Mouse (Mus musculus): Measurements from ENCODE around the gene Gm10272. TPM values are rescaled to one million over a fixed set of nuclear protein-coding genes. Genes with fewer than 3 reads are reported as not detected.
"Not testable (repeated sequence)": the region's sequence is repeated elsewhere in the genome, so short reads cannot be mapped to it uniquely, and the experiment has no call there.

Gene Gm10272
- polyA plus RNA-seq, 1 experiment from 2014 or later: not detected

DNA sequence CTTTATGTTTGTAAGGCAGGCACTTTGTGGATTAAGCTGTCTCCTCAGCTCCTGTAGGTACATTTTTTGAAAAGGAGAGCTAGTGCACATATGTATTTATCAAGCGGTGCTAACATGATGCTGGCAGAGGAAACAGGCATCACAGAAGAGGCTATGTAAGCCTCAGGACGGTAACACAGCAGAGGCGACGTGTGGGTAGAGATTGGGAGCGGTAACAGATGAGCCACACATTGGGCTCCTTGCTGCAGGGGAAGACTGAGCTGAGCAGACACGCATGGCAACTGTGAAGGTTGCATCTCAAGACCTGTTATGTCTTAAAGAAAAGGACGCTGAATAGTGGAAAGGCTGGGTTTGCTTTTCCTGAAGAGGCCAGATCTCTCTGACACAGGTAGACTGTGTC lies 23.4 kb upstream of the Gm10272 start:
- Histone ChIP-seq H3K4me3 (ENCODE audit: low read length) (no peak overlapping the region), H3K36me3 (ENCODE audit: control insufficient read depth, insufficient read depth, low read length) (no peaks in the 10 kb centered on the region), H3K4me1 (replicated peaks; ENCODE audit: control insufficient read depth, insufficient read depth, low read length) (peaks cover 2% of the 10 kb centered on the region; the same call in 1 of the 2 replicates), H3K9ac (ENCODE audit: low read length) (no peak overlapping the region), H3K4me2 (ENCODE audit: low read depth, low read length) (no peak overlapping the region), H3K9me3 (ENCODE audit: control insufficient read depth, low read length) (no peaks in the 10 kb centered on the region), H3K27me3 (ENCODE audit: control insufficient read depth, insufficient read depth, low read depth, low read length) (peaks cover 41% of the 10 kb centered on the region), H3K27ac (ENCODE audit: low read length) (no peak overlapping the region)
- no peak for ATAC-seq (ENCODE audit: low read depth)
- WGBS: 65% methylated on average over 7 of the region's 7 CpGs

DNA sequence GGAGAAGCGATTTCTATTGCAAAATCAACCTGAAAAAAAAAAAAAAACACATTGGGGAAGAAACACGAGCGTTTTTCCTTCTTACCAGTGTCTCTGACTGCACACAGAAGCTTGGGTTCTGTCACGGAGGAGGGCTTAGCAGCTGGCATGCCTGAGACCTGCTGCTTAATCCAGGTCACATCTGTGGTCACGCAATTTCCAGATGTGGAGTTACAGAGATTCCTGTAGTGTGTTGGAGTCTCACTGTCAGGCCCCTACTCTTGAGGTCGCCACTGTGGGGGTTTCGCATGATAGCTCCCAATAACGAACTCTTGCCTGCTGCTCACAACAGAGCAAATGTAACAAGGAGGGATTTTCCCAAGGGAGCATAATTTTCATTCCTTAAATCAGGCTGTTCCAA lies 22.2 kb upstream of the Gm10272 start:
- H3K36me3 ChIP-seq (ENCODE audit: control insufficient read depth, insufficient read depth, low read length): no peaks in the 10 kb centered on the region
- no peak overlapping the region for H3K4me2 ChIP-seq (ENCODE audit: low read depth, low read length)
- no peaks in the 10 kb centered on the region for H3K9me3 ChIP-seq (ENCODE audit: control insufficient read depth, low read length)
- WGBS: 24% methylated on average over 8 of the region's 8 CpGs
- no peak for ATAC-seq (ENCODE audit: low read depth)
- H3K4me1 ChIP-seq (replicated peaks; ENCODE audit: control insufficient read depth, insufficient read depth, low read length): peaks cover 2% of the 10 kb centered on the region; the same call in 1 of the 2 replicates
- H3K9ac ChIP-seq (ENCODE audit: low read length): no peak overlapping the region
- H3K27me3 ChIP-seq (ENCODE audit: control insufficient read depth, insufficient read depth, low read depth, low read length): peaks cover 32% of the 10 kb centered on the region
- no peak overlapping the region for H3K4me3 ChIP-seq (ENCODE audit: low read length)
- no peak overlapping the region for H3K27ac ChIP-seq (ENCODE audit: low read length)

DNA sequence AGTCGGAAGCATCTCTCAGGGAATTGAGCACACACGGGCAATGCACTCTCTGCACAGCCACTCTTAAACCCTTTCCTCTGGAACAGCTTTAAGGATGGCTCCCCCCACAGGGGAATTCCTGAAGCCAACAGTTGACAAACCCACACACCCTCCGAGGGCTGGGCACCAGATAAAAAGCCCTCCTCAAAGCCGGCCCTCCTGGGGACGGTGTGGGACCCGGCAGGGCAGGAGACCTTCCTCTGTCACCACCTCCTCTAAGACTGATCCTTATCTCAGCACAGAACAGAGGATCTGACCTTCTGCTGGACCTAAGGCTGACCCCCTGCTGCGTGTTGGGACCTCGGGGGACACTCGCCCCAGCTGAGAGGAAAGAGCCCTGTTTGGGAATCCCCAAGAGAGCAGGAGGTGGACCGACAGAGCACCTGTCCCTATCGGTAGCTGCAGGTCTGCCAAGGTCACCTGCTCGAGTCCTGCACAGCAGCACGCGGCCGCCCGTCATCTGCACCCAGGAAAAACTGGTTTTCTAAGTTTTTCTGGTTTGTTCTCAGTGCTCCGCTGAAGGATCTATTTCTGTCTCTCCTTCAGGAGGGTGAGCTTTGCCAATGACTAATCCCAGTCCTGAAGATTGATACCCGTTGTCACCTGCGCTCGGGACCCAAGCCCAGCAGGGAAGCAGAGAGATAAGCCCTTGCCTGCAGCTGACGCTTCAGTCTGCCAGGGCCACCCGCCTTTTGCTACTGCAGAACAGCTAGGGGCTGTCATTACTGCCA lies 20.3 kb upstream of the Gm10272 start, which contains the start of gene Tspear:
Tspear (plus strand) TSS at position 675 of the 770 bp plus-strand sequence.
- H3K36me3 ChIP-seq (ENCODE audit: control insufficient read depth, insufficient read depth, low read length): no peaks in the 10 kb centered on the region
- no peak within 1 kb of the TSS for H3K27ac ChIP-seq (ENCODE audit: low read length)
- no peak within 1 kb of the TSS for H3K4me3 ChIP-seq (ENCODE audit: low read length)
- 3% methylated on average over 22 of the region's 22 CpGs for WGBS
- peak; percentile 41; the same call in 1 of the 2 replicates for ATAC-seq (ENCODE audit: low read depth)
- H3K4me1 ChIP-seq (replicated peaks; ENCODE audit: control insufficient read depth, insufficient read depth, low read length): peaks cover 2% of the 10 kb centered on the region; the same call in 1 of the 2 replicates
- no peak within 1 kb of the TSS for H3K4me2 ChIP-seq (ENCODE audit: low read depth, low read length)
- H3K9ac ChIP-seq (ENCODE audit: low read length): no peak within 1 kb of the TSS
- no peaks in the 10 kb centered on the region for H3K9me3 ChIP-seq (ENCODE audit: control insufficient read depth, low read length)
- peaks cover 32% of the 10 kb centered on the region for H3K27me3 ChIP-seq (ENCODE audit: control insufficient read depth, insufficient read depth, low read depth, low read length)

DNA sequence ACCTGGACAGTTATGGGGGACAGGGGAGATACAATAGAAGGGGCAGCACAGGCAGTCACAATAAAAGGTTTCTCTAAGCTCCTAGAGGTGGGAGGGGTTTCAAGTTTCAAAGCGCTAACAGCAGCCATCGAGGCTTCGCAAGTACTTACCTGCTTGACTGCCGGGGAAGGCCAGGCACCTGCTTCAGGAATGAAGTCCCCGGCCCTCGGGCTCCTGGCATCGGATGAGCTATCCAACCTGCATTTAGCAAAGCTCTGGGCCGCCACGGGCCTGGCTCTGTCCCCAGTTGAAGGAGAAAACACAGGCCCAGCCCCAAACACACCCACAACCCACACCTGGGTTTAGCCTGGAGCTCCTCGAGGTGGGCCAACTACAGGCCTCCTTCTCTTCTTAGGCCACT lies 19.4 kb upstream of the Gm10272 start:
- Histone ChIP-seq H3K9me3 (ENCODE audit: control insufficient read depth, low read length) (no peaks in the 10 kb centered on the region), H3K36me3 (ENCODE audit: control insufficient read depth, insufficient read depth, low read length) (no peaks in the 10 kb centered on the region), H3K27ac (ENCODE audit: low read length) (no peak overlapping the region), H3K4me1 (replicated peaks; ENCODE audit: control insufficient read depth, insufficient read depth, low read length) (peaks cover 2% of the 10 kb centered on the region; the same call in 1 of the 2 replicates), H3K4me2 (ENCODE audit: low read depth, low read length) (no peak overlapping the region), H3K27me3 (ENCODE audit: control insufficient read depth, insufficient read depth, low read depth, low read length) (peaks cover 32% of the 10 kb centered on the region), H3K9ac (ENCODE audit: low read length) (no peak overlapping the region), H3K4me3 (ENCODE audit: low read length) (no peak overlapping the region)
- 21% methylated on average over 10 of the region's 10 CpGs for WGBS
- ATAC-seq (ENCODE audit: low read depth): no peak

DNA sequence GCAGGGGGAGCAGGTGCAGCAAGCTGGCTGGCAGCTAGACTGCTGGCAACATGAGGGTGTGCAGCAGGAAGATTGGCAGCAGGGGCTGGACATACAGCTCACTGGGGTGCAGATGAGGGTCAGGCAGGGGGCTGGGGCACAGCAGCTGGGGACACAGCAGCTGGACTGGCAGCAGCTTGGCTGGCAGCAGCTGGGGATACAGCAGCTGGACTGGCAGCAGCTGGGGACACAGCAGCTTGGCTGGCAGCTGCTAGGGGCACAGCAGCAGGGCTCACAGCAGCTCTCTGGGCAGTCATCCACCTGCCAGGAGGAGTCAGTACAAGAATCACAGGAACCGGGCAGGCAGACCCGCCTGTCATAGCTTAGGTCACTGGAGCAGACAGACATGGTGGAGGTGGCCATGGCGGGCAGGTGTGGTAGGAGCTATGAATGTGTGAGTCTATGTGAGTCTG lies 16.0 kb upstream of the Gm10272 start, which contains the start of gene Gm19402:
Gm19402 (minus strand) TSS at position 402 of the 452 bp plus-strand sequence.
- not testable (repeated sequence) for ATAC-seq (ENCODE audit: low read depth); H3K4me1 ChIP-seq (replicated peaks; ENCODE audit: control insufficient read depth, insufficient read depth, low read length); H3K4me3 ChIP-seq (ENCODE audit: low read length); H3K27ac ChIP-seq (ENCODE audit: low read length); H3K9me3 ChIP-seq (ENCODE audit: control insufficient read depth, low read length); H3K36me3 ChIP-seq (ENCODE audit: control insufficient read depth, insufficient read depth, low read length); H3K4me2 ChIP-seq (ENCODE audit: low read depth, low read length); H3K9ac ChIP-seq (ENCODE audit: low read length)
- H3K27me3 ChIP-seq (ENCODE audit: control insufficient read depth, insufficient read depth, low read depth, low read length): peaks cover 23% of the 10 kb centered on the region
- 75% methylated on average over 3 of the region's 3 CpGs for WGBS

DNA sequence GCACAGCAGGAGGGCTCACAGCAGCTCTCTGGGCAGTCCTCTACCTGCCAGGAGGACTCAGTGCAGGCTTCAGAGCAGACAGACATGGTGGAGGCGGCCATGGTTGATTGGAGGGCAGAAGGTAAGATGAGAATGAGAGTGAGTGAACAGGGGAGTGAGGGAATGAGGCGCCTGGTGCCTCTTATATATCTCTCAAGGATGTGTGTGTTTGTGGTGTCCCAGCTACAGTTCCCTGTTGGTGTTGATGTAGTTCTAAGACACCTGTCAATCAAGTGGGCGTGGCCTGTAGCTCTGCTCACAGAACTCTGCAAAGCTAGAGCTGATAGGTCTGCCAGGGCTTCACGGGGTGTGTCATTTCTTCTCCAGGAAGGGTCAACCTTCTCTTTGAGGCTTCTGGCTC lies 9.3 kb upstream of the Gm10272 start, which contains the start of gene Gm9508:
Gm9508 (minus strand) TSS at position 101 of the 400 bp plus-strand sequence.
- no peaks in the 10 kb centered on the region for H3K4me1 ChIP-seq (replicated peaks; ENCODE audit: control insufficient read depth, insufficient read depth, low read length)
- no peak within 1 kb of the TSS for H3K9ac ChIP-seq (ENCODE audit: low read length)
- H3K27me3 ChIP-seq (ENCODE audit: control insufficient read depth, insufficient read depth, low read depth, low read length): no peaks in the 10 kb centered on the region; the same call in 1 of the 2 replicates
- 28% methylated on average over 4 of the region's 4 CpGs for WGBS
- H3K4me2 ChIP-seq (ENCODE audit: low read depth, low read length): no peak within 1 kb of the TSS
- no peak within 1 kb of the TSS for H3K4me3 ChIP-seq (ENCODE audit: low read length)
- H3K27ac ChIP-seq (ENCODE audit: low read length): no peak within 1 kb of the TSS
- peaks cover 3% of the 10 kb centered on the region; the same call in 1 of the 2 replicates for H3K9me3 ChIP-seq (ENCODE audit: control insufficient read depth, low read length)
- no peaks in the 10 kb centered on the region for H3K36me3 ChIP-seq (ENCODE audit: control insufficient read depth, insufficient read depth, low read length)
- ATAC-seq (ENCODE audit: low read depth): no peak

DNA sequence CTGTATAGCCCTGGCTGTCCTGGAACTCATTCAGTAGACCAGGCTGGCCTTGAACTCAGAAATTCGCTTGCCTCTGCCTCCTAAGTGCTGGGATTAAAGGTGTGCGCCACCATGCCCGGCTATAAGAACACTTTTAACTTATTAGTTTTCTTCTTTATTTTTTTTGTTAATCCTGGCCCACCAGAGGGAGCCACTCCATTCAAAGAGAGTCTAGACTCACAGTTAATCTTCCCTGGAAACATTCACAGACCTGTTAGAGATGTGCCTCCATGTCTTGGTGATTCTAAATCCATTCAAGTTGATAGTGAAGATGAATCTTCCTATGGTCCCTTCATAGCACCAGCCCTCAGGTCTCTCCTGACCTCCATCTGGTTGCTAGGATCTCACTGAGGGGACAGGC lies 3.4 kb downstream of the Gm10272 start:
- Histone ChIP-seq H3K36me3 (ENCODE audit: control insufficient read depth, insufficient read depth, low read length) (no peaks in the 10 kb centered on the region), H3K4me3 (ENCODE audit: low read length) (no peak overlapping the region), H3K27me3 (ENCODE audit: control insufficient read depth, insufficient read depth, low read depth, low read length) (no peaks in the 10 kb centered on the region), H3K27ac (ENCODE audit: low read length) (no peak overlapping the region), H3K4me2 (ENCODE audit: low read depth, low read length) (no peak overlapping the region), H3K4me1 (replicated peaks; ENCODE audit: control insufficient read depth, insufficient read depth, low read length) (no peaks in the 10 kb centered on the region), H3K9me3 (ENCODE audit: control insufficient read depth, low read length) (no peaks in the 10 kb centered on the region), H3K9ac (ENCODE audit: low read length) (no peak overlapping the region)
- WGBS: 71% methylated on average over 3 of the region's 3 CpGs
- no peak for ATAC-seq (ENCODE audit: low read depth)

DNA sequence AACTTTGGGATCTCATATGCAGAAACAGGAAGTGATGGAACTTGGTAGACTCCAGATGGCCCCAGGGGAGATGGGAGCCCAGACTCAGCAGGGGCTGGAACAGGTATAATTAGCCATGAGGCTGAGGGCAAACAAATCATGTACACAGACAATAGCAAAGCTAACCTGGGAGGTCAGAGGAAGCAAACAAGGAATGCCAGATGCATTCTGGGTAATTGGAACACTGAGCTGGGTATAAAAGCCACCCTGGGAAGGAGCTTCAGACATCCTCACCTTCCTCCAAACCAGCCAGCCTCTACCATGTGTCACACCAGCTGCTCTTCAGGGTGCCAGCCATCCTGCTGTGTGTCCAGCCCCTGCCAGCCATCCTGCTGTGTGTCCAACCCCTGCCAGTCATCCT lies 4.7 kb downstream of the Gm10272 start, which contains the start of gene Gm10024:
Gm10024 (plus strand) TSS at position 301 of the 400 bp plus-strand sequence.
- H3K9ac ChIP-seq (ENCODE audit: low read length); H3K27ac ChIP-seq (ENCODE audit: low read length); H3K4me2 ChIP-seq (ENCODE audit: low read depth, low read length); H3K4me1 ChIP-seq (replicated peaks; ENCODE audit: control insufficient read depth, insufficient read depth, low read length); H3K36me3 ChIP-seq (ENCODE audit: control insufficient read depth, insufficient read depth, low read length); ATAC-seq (ENCODE audit: low read depth); H3K4me3 ChIP-seq (ENCODE audit: low read length); H3K27me3 ChIP-seq (ENCODE audit: control insufficient read depth, insufficient read depth, low read depth, low read length); H3K9me3 ChIP-seq (ENCODE audit: control insufficient read depth, low read length): not testable (repeated sequence)

DNA sequence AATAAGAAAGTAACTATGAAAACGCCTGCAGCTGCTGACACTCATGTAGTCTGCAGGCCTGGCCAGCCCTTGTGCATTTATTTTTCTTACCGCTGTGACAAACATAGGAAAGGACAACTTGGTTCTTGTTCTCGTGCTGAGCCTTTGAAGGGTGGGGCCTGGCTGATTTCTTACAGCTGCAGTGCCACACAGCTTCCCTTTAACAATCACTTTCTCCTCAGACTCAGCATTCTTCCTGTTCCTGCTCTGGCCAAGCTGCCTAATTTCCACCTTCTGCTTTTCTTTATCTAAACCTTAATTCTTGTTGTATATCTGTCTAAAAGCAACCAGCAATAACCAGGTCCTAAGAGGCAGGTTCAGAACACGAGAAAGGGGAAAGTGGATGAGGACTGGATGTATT lies 7.3 kb downstream of the Gm10272 start:
- no peak for ATAC-seq (ENCODE audit: low read depth)
- 55% methylated on average over 4 of the region's 4 CpGs for WGBS
- Histone ChIP-seq H3K27me3 (ENCODE audit: control insufficient read depth, insufficient read depth, low read depth, low read length) (no peaks in the 10 kb centered on the region), H3K36me3 (ENCODE audit: control insufficient read depth, insufficient read depth, low read length) (no peaks in the 10 kb centered on the region), H3K4me1 (replicated peaks; ENCODE audit: control insufficient read depth, insufficient read depth, low read length) (no peaks in the 10 kb centered on the region), H3K9ac (ENCODE audit: low read length) (no peak overlapping the region), H3K4me3 (ENCODE audit: low read length) (no peak overlapping the region), H3K4me2 (ENCODE audit: low read depth, low read length) (no peak overlapping the region), H3K27ac (ENCODE audit: low read length) (no peak overlapping the region), H3K9me3 (ENCODE audit: control insufficient read depth, low read length) (no peaks in the 10 kb centered on the region)
